Mouse (Mus musculus) lung, postnatal 25 days (tissue): ENCODE measurements at regions not wholly inside any gene's neighbourhood (a gene's known extent, or its start where the extent isn't known, plus 50 kb on each side); places are given as distances from the start of the nearest gene placed in this dataset.

Experiments
- DNase-seq: peaks from one replicate; pipeline ENCODE4 v3.0.0; 2022; ENCODE audit warnings: low spot score

DNA sequence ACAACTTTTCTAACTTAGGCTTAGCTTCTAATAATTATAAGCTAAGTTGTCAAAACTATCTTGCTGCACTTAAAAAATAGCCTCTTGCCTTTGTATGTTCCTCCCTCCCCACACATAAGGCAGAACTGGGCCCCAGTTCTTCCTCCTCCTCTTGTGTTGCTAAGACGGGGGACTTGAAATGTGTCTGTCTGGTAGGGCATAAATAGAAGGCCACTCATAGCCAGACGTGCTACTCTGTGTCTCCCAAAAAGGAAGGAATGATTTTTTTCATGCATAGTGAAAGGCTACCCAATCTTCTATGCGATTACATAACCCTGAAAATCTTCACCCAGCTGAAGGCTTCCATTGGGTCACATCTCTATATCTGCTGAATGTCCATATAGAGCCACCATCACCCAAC is 183.5 kb downstream of the Hsfy2 start:
- no peak for DNase-seq

DNA sequence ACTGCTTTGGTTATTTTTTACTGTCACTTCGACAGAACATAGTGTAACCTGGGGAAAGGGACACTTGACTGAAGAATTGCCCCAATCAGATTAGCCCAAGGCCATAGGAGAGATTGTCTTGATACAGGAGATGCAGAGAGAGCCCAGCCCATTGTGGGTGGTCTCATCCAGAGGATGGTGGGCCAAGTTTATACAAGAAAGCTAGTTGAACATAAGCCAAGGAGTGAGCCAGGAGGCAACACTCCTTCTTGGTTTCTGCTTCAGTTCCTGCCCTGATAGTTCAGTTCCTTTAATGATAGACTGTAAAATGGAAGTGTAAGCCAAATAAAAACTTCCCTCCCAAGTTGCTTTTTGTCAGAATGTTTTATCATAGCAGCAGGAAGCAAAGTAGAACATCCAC is 194.4 kb downstream of the Hsfy2 start:
- DNase-seq = no peak

DNA sequence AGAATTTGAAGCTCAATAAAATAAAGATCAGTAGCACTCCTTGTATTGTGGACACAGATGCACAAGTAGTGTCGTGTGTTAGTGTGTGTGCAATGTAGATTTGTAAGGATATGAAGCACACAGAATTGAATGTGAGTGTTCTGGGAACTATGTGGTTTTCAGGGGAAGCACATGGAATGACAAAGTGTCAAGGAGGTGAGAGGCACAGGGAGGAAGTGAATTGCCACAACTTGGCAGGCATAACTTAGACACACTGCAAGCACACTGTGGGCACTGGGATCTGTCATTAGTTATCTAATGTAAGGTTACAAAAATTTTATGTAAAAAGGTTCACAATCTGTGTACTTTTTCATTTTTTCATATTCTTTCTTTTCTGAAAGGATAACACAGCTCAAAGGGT is 230.4 kb downstream of the Hsfy2 start:
- DNase-seq = no peak

DNA sequence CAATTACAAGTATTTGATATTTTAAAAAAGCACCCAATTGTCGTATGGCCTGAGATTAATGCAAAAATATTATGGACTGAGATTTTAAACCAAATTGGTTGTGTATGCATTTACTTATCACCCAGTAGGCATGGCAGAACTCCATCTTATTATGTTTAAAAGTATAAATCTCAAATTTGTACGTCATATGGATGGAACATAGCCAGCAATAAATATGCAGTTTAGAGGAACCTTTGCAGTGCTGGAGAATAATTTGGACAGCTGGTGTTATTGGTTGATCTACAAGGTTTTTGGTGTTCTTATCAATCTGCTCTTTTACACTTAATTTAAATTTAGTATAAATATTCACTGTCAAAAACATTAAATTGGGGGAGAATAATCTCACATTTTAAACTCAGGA is 233.9 kb downstream of the Hsfy2 start:
- DNase-seq = no peak

DNA sequence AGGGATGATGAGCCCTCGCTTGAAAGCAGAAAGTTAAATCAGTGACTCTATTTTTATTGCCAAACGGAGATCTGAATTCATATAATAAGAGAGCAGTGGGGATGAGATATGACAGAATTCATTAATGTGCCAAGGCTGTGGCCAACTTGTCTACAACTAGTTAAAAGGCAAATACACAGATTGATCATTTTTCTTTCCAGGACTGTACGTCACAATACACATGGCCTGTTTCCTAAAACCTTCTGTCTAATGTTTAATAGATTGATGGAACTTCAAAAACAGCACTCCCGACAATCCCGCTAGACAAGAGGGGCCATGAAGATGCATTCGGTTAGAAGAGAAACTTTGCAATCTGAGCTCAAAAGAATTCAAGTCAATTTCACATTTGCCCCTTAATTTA is 241.4 kb downstream of the Hsfy2 start:
- DNase-seq = no peak

DNA sequence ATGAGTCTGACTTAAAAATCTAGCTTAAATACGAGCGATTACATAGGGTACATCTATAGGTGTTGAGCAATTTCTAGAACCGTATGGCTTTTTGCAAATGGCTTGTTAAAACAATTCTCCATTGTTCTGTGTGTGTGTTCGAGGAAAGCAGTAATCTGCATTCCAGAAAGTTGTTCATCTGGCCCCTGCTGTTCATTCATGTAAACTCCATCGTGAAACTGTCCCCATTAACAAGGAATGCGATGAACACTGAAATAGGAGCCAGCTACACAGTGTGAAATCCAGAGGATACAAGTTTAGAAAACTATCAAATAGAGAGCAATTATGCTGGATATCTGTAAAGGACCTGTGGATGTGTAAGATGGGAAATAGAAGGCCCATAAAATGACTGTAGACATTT is 250.1 kb downstream of the Hsfy2 start:
- DNase-seq = no peak

DNA sequence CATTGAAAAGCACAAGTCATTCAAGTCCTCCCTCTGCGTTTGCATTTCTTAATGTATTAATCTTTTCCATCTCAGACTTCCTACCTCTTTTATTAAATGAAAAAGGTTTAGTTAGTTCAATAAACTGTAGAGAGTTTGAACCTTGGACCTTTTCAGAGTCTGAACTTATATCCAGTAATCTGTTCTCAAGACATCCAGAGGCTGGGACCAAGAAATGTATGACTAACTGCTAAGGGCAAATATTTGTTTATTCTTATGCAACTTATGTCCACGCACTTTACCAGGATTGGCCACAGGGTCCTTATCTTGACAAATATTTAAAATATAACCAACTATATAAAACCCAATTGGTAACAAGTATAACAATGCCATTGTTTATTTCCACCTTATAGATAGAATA is 270.9 kb downstream of the Hsfy2 start:
- DNase-seq = no peak

DNA sequence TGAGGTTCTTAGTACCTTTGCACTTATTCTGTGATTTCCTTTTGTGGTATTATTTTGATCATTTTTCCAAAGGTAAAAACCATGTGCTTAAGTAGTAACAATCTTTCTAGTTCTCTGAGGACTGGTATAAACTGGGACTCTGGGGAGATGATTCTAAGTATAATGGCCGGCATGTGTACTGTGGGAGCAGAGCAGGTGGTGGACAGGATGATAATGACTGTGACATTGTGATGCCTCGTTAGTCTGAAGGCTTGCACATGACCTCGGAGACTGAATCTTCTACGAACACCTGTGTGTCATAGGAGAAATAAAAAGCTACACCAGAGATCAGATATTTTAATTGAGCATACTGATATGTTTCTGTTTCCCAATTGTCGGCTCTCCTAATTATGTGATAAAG is 276.4 kb downstream of the Hsfy2 start:
- DNase-seq = no peak

DNA sequence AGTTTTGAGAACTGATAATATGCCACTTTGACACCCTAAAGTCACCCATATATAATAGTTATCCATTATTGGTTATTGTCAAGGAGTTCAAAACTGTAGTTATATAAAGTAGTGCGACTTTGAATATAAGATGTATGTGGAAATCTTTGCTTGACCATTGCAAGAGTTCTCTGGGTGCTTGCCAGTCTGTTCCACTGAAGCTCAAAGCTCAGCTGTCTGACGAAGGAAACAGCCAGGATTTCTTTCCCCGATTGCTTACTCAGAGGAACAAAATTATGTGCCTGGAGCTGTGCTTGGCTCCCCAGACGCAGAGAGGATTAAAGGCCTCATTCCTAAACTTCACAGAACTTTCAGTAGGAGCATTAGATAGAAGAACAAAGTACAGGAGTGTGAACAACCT is 290.6 kb downstream of the Hsfy2 start:
- DNase-seq = no peak

DNA sequence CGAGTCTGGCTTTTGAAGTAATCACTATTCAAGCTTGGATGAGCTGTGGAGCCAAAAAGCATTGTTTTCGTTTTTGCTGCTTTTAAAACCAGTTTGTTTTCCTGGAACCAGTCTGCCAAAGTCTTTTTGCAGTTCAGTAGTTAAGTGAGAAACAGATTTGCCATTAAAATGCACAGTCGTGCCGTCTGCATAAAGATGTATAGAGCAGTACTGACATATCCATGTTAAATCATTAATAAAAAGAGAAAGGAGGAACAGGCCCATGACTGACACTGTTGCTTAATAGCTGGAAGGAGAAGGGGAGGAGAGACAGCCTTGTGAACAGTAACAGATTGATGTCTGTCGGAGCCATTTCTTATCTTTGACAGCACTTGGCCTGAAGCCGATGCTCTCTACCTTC is 292.3 kb downstream of the Hsfy2 start:
- no peak for DNase-seq

DNA sequence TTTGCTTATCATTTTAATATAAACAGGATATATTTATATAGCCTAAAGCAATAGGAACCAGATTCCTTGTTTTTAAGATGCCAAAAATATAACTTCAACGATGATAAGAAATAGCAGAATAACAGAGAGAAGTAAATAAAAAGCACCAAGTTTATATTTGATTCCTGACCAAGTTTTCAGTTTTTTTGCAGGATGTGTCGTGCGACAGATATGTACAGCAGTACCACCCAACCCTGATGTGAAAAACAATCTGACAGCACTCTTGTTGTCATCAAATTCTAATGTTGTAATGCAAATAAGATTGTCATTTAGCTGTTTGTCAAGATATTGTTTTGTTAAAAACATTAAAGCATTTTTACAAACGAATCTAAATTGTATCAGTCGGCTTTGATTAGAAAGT is 309.9 kb downstream of the Hsfy2 start:
- no peak for DNase-seq

DNA sequence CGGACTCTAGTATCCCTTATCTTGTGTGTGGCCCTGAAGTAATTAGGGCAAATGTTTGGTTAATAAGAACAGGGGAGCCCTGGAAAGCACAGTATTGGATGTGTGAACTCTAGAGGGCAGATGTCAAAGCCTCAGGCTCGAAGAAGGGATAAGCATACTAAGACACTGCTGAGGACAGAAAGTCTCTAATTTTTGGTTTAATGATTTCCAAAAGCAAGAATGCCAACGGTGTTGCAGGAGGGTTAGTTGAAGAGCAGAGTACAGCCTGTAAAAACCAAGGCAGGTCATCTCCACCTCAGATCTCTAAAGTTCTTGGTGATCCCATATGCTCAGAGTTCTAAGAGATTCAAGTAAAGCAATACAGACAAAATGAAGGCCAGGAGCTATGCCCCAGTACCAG is 328.6 kb downstream of the Hsfy2 start:
- no peak for DNase-seq

DNA sequence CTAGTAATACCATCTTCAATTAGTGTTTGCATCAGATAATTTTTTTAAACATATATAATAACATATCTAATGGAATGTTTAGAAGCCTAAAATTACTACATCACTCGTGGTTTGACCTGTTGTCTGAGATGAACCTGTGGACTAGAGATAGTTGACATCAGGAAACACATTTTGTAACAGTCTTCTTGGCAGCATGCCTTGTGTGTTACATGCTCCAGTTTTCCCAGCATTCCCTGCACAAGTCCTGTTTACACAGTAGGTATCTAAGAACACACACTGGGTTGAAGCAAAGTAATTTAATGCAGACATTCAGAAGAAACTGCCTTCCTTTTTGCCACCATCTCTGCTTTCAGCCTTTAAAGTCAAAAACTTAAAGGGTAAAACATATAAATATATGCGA is 342.8 kb downstream of the Hsfy2 start:
- no peak for DNase-seq

DNA sequence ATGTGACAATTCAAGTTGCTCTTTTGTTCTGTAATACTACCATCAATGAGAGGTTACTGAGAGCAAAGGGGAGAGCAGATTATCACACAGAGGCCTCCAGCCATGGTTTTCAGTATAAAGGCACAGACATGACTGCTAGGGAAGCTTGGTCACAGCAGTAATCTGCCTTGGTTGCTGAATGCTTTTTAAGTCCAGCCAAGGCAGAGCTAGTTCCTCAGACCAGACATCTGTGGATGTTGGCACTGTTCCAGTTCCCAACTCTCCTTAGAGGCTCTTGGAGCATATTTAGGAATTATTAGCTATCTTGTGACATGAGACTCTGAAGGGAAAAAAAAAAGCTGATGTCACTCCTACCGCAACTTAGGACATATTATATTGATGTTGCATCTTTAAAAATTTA is 347.5 kb downstream of the Hsfy2 start:
- no peak for DNase-seq

DNA sequence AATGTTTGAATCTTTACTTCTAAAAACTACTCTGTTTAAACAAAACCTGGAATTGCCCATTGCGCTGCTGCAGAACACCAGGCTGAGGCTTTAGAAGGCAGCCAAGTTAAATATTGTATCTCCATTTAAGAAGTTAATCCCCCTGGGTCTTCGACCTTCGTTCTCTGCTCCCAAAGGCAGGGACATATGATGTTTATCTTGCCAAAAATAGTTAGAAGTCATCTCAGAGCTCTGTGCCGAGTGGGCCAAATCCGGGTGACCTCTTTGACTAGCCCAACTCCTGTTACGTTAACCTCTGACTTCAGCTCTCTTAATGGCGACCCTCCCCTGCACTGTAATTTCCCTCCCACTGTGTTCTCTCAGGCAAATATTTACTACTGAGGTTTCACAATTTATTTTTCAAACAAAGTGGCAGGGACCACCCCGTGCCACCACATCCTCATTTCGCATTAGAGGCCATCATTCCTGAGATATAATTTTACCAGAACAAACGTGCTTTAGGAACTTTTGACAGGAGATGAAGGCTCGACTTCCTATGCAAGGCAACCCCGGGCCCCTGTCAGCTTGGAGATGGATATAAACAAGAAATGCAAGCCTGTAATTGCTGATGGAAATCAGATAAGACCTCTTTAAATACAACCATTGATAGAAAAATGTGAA is 350.7 kb downstream of the Hsfy2 start:
- no peak for DNase-seq

DNA sequence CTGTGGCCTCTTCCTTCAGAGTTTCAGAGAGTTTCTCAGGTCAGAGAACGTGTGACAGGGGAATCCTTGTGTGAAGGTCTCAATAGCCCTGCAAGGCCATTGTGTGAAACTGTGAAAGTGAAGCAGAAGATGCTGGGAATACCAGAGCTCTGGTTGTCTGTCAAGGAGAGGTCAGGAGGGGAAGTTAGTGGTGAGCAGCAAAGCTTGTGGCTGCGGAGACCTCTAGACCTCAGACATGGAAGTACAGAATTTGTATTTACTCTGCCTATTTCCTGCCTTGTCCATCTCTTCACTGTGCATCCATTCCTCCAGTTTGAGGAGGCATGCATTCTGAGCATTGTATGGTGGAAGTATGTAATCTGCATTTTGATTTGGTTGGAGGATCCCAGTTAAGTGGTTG is 375.5 kb downstream of the Hsfy2 start:
- DNase-seq = no peak

DNA sequence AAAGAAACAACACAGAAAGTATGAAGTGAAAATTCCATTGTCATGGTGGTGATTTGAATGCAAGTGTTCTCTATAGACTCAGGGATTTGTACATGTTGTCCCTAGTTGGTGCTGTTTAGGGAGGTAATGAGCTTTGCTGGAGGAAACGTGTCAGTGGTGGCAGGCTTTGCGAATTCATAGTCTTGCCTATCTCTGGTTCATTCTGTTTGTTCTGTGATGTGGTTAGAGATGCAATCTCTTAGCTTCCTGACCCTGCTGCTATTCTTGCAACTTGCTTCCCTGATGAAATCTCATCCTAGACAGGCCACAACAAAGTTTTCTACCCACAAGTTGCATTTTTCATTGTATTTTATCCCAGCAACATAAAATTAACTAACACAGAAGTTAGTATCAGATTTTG is 376.5 kb downstream of the Hsfy2 start:
- no peak for DNase-seq

DNA sequence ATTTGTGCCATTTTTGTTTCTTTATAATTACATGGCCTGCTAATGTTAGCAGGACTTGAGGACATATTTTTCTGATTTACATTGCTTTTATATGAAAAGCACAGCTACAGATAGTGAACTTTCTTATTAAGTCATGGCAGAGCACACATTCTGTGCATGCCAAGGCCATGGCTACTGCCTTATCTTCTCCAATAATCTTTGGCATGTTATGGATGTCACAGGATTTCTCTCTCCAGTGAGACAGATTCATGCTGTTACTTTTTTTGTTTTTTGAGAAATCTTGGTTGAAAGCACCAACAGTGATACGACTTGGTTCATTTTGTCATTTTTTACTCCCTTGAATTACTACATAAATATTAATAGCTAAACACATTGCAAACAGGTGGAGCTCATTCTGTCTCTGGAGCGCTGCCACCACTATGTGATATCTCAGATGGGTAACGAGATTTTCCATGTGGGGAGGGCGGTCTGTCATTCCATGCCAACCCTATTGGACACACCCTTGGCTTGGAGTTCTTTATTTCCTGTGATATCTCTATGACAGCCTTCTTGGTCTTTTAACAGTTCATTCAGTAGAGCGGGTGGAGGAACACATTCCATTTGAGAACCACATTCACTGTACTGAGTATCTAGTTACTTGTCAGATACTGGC is 380.3 kb downstream of the Hsfy2 start:
- DNase-seq = no peak

DNA sequence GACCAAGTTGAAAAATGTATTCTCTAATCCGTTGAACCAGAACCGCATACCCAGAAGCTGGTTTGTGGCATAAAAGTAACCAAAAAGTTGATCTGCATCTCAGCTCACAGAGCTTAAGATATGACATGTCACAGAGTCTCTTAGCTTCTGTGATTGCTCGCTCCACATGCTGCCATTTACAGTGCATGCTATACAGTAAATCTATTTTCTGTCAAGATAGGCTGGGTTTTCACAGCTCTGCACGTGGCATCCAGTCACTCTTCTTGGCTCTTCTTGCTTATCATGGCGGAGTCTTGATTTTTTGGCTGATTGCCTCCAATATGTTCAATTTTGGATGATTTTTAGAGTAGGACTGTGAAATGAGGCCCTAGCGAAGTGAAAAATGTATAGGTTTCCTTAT is 397.5 kb downstream of the Hsfy2 start:
- no peak for DNase-seq

DNA sequence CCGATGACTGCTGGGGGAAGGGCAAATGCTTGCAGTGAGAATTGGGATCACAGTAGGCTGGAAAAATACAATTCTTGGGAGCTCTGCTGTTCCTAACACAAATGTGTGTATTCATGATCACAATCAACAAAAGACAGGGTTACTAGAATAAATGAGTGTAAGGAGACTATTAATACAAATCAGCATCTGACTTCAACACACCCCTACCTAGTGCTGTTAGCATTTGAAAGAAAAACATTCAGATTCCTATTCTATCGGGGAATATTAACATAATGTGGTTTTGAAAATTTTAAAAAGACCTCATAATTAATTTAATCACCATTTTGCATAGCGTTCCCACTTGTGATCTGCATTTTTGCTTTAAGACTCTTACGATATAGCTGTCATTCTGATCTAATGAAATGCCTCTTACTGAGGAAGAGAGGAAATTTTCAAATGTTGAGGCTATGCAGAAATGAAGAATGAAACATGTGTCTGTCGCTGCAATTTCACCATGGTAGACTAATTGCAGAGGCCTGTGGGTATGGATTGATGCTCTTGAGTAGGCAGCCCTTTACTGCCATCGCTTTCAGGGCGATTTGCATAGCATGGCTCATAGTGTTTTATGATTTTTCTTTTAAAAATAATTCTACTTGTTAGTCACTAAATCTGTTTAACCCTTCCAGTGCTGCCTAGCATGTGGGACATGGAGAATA is 410.8 kb downstream of the Hsfy2 start:
- no peak for DNase-seq

DNA sequence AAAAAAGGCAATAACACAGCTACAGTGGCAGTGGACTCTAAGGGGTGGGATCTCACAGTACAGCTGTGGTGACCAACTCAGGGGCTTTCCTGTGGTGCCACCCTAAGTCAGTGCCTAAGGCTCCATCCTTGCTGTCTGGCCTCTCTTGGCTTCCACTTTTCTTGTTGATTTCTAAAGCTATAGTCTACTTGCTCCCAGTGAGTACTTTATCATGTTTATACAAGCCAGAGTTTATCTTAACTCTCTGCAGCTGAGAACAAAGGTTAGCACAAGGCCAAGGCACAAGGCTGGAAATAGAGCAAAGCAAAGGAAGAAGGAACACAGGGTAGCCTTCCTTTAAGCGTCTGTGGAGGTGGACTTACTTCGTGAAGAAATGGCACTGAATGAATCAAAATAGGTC is 417.5 kb downstream of the Hsfy2 start:
- DNase-seq = no peak

DNA sequence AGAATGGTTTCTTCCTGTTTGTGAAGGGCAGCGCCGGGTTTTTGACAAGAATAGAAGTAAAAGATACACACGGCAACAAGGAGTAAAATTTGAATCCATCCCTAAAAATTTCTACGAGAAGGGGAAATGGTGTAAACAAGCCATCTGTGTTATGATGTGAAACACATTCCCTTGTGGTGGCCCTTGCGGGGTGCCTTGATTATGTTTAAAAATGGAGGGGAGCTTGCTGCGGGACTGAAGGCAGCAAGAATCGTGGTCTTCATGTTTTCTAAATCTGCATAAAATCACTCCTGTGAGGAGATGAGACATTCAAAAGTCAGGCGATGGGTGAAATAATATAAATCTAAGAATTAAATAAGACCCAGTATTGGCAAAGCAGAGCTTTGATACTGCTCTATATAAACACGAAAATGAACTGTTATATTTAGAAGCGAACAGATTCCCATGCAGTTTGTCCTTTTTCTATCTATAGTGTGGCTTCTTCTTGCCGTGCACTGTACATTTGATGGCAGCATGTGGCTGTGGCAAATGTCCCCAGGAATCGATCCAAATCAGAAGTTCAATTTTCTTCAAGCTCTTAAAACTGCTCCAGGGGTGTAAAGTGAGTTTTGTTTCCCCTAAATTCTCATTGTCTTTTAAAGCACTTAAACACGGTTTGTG is 426.4 kb downstream of the Hsfy2 start:
- no peak for DNase-seq

DNA sequence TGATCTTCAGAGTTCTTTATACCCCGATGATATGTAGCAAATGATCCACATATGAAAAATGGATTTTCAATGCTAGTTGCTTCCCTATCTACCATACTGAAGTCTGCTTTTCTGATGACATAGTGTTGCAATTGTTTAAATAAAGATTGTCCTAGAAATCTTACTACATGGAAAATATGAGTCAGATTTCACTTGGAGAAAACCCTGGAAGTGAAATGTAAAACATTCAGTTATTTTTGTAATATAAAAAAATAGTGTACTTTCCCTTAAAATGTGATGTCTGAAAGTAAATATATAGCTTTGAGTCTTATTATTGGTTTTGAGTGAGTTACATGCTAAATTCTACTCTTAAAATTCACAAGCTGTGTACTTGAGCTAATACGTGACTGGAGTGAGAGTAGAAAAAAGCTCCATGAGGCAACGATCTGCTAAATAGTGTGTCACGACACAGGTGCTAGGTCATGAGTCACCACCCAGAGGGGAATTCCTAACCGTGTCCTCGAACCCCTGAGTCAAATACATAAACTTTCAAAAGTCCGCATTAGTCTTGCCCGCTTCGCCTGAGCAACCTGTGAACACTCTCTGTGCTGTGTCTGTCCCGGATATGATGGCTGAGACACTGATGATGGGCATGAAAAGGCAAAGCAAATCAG is 430.5 kb downstream of the Hsfy2 start:
- no peak for DNase-seq
